Mouse (Mus musculus): Measurements from ENCODE around the gene Fgd3.

Gene Fgd3

DNA sequence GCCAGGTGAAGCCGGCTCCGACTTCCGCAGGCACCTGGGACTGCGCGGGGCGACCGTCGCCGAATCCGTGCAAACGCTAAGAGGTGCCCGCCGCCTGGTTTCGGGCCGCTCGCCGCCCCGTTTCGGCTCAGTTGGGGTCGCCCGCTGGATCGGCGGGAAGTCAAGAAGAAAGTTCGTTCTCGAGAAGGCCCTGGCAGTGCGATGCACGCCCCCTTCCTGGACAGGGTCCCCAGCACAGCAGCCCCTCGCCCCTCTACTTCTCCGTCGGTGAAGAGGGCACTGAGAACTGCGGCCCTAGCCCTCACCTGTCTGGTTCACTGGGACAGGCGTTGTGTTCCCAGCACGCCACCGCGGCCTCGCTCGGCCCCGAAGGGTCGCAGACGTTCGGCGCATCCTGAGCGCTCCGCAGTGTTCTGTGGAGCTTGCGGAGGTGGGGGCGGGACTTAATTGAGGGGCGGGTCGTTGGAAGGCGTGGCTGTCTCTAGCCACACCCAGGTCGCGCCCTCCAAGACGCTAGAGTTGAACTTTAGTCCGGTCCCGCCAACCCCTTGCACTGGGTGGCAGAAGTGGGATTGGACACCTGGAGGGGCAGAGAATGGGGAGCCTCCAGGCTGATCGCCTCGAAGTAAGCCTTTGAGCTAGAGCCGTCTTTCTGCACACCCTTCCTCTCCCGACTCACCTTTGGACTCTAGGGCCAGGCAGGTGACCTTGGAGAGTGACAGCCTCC, 72.2 kb downstream of the Fgd3 start:
- DNase-seq: peak; percentile 54 to 59

DNA sequence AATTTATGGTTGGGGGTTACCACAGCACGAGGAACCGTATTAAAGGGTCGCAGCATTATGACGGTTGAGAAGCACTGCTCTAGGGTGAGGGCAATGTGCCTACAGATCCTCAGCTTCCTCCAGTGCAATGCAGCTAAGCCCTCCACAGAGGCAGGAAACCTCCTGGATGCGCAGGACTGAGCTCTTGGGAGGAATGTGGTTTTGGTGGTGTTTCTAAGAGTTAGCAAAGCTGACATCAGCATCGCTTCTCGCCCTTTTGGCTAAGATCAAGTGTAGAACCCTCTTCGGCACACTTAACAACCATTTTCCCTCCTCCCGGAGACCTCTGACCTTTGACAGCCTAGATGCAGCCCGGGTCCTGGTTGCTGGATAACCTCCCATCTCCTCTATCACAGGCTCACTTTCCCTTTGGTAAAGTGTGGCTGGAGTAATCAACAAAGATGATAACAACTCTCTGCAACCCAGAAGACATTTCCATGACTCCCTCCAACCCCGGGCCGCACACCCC, 72.8 kb downstream of the Fgd3 start:
- no peak for DNase-seq

- DNase-seq: no peak
Measured at GRCm38 (mm10) chr13:49246626-49247025, 73.5 kb downstream of the Fgd3 start.

- no peak for DNase-seq
Measured at GRCm38 (mm10) chr13:49246011-49246410, 74.1 kb downstream of the Fgd3 start.

GRCm38 (mm10) chr13:49245251-49245650, 74.9 kb downstream of the Fgd3 start:
- DNase-seq: no peak

- no peak for DNase-seq
Measured at GRCm38 (mm10) chr13:49243492-49243891, 76.6 kb downstream of the Fgd3 start.

DNA sequence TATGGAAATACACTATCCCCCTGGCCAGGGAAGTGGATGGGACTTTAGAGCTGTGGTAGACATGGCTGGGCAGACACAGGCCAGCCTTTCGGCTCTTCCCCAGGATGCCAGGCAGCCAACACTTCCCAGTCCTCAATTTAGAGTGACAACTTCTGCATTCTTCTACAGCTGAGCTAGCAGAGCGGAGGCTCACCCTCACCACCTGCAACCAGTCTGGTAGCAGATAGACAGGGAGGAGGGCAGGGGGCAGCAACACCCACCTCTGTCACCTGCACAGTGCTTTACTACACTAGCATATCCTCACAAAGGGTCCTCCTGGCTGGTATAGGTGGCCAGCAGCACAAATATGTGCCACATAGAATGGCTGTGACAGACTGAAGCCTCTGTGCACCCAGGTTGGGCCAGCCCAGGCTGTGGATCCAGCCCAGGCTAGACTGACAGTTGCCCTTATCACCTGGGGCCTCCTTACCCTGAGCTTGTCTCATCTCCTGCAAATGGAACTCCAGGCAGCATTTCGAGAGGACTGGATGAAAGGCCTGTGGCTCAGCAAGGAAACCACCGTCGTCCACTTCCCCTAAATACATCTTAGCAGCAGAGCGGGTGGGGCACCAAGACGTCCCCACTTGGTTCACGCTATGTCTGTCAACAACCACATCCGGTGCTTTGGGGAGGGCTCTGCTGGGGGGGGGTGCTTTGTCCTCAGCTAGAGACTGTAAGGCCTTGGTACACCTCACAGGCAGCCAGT, 77.6 kb downstream of the Fgd3 start:
- peak; percentile 80 to 87 for DNase-seq

DNA sequence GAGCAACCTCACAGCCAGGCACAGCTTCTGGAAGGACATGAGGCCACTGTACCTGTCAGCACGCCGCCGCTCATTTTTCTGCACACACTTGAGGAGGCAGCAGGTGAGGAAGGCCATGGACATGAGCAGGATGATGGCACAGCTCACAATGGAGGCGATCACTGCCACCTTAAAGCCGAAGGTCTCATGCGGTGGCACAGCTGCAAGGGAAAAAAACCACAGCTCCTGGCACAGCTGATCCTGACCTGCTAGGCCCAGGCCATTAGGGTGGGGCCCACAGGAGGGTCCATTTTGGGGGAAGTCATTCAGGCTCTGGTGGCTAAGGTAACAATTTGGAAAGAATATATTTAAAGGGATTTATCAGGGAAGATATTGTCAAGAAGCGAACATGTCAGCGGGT, 81.4 kb downstream of the Fgd3 start:
- DNase-seq: no peak

DNA sequence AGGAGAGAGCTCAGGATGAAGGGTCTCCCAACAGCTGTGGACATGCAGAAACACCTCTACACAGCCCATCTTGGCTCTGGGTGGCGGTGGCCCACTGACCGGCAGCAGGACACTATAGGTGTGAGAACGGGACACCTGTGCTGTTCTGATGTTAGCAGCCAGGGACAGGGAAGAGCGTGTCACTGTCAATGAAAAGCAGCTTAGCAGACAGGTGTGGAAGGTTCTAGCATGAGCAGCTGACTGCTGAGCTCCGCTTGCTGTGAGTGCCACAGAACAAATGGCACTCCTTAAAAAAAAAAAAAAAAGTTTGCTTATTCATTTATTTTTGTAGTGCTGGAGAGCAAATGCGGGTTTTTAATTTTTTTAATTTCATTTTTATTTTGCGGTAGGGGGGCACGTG, 82.5 kb downstream of the Fgd3 start:
- DNase-seq: no peak

GRCm38 (mm10) chr13:49234711-49235110, 85.4 kb downstream of the Fgd3 start:
- DNase-seq: no peak

DNA sequence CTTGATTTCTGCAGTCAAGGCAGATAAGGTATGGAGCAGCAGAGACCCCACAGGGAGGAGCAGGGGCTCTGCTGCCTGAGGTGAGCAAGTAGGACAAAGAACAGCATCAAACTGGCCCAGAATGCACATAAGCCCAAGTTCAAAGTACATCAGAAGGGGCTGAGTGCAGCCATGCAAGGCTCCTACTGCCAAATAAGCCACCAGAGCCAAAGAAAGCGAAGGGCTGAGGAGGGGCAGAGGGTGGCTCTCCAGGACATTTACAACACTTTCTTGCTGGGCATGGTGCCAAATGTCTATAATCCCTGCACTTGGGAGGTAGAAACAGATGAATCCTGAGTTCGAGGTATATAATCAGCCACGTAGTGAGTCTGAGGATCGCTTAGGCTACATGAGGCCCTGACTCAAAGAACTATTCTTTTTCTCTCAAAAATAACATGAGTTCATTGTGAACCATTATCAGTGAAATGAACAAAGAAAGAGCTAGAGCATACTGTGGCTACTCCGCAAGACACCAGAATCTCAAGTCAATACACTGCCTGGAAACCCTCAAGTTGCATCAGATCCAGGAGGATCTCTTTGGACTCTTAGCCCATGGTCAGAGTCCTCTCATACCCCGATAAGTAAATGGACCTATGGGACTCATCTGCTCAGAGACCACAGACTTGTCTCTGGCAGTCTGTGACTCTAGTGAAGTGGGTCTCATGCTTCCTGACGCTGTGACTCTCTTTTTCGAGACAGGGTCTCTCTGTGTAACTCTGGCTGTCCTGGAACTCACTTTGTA, 86.1 kb downstream of the Fgd3 start:
- DNase-seq: no peak

GRCm38 (mm10) chr13:49225633-49226032, 94.5 kb downstream of the Fgd3 start:
- no peak for DNase-seq

- no peak for DNase-seq
Measured at GRCm38 (mm10) chr13:49225159-49225558, 95.0 kb downstream of the Fgd3 start.

DNA sequence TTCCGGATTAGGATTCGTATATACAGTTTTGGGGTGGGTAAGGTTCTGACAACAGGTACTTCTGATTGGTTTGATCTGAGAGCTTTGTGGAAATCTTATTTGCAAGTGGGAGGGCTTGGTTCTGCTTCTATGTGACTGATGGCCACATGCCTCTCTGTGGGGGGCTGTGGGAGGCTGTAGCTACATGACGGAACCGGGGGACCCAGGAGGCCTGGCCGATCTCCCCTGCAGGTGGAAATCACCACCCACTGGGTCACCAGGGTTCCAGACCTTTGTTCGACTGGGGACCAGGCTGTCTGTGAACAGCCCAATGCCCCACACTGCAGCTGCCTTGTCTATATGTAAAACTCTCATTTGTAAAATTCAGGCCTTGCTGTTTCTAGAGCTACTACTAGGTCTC, 95.4 kb downstream of the Fgd3 start:
- DNase-seq: no peak

DNA sequence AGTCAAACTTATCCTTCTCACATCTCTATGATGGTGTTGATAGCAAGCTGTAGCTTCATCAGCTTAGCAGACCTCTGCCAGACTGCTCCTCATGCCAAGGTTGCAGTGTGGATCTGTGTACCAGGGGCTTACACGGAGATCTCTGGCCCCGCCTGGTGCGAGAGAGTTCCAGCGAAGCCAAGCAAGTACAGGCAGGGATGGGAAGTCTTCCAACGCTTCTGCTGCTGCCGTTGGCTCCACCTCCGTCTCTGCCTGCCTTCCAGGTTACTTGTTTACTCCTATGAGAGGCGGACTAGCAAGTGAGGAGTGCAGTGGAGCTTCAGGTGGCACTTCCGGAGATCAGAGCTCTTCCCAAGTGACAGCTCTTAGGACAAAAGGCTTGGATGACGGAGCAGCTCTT, 95.8 kb downstream of the Fgd3 start:
- no peak for DNase-seq

- DNase-seq: no peak
Measured at GRCm38 (mm10) chr13:49220912-49221311, 99.2 kb downstream of the Fgd3 start.

DNA sequence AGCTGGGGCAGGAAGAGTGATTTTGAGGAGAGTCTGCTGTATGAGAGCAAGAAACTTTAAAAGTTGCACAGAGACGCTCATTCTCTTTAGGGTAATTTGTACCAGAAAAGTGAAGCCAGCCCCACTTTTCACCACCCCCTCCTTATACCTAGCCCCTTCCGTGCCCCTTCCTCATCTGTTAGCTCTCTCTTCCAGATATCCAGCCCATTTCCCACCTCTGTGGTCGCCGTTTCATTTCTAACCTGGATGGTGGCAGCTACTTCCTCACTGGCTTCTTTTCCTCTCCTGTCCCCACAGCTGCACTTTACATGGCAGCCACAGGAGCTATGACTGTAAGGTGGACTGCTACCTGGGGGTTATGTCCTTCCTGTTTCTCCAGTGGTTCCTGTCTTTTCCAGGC, 100.7 kb downstream of the Fgd3 start:
- no peak for DNase-seq

- no peak for DNase-seq
Measured at GRCm38 (mm10) chr13:49218651-49219050, 101.5 kb downstream of the Fgd3 start.

DNA sequence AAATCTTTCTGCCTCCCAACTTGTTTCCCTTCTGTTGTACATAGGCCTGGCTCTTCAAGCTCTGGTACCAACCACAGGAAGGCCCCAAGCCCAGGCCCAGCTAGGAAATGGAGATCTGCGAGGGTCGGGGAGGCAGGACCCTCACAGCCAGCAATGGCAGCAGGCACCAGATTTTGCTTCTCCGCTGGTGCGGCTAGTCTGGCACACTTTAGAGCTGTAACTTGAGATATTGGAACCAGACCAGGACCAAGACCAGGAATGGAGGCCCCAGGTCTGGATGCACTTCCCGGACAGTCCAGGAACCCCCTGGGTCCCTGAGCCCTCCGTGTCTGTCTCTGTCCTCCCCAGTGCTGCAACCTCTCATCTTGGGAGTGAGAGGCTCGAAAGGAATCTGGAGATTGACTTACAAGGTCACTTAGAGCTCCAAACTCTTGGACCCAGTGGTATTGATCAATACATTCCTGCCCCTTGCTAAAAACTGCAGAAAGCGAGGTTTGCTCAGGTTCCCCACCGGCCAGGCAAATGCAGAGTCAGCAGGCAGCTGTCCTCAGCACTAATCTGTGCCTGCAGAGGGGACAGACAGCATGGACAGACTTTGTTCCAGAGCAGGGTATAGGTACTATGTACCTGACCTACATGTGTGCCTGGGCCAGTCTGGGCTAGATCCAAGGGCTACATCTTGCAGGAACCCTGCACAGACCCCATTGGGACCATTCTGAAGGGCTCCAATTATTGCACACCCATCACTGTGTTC, 103.1 kb downstream of the Fgd3 start:
- no peak for DNase-seq

GRCm38 (mm10) chr13:49216220-49216552, 103.9 kb downstream of the Fgd3 start:
- no peak for DNase-seq

- DNase-seq: peak; percentile 96 to 98
Measured at GRCm38 (mm10) chr13:49215504-49216219, 104.4 kb downstream of the Fgd3 start, which contains the start of gene Card19. Gene Card19, minus strand, starts transcription at chr13:49216037.

DNA sequence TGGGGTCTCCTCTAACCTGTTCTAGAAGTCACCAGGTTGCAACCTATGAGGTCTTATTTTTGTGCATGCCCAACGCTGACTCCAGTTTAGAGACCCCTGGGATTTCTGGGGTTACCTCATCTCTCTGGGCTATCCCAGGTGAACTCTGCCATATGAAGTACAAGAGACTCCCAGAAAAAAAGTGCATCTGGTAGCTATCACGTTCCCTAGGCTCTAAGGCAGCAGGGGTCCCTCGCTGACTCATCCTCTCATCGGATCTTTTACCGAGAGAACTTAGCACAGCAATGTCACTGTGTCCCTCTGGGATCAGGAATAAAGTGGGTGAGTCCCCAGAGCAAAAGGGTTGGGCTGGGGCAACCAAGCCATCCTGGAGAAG, 105.0 kb downstream of the Fgd3 start:
- DNase-seq: no peak

All from thymus, postnatal 36 days (tissue).